Comparison of ENCODE assay signal across 8 mouse cellular contexts in the genomic region with DNA sequence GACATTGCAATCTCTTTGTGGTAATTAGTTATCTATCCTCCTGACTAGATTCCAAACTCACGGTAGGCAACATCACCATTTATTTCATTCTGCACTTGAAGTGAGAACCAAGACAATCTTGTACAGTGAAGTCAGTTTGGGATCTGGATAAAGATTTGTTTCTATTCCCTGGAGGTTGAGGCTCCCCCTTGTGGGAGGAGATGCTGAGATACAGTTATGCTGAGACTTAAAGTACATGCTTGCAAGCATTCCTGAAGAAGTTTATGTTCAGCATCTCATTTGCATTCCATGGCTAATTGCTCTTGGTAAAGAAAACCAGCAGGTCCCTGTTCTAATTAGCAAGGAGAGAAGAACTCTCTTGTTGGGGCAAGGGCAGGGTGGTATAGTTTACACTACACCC.
DNase-seq lines count a peak whose midpoint lies in the region; ATAC-seq and TF ChIP-seq lines count a peak whose summit lies in the region.
"Had no signal": no experiment of that assay in that cellular context is flagged by ENCODE, and none has a peak within 500 bp of the region (broad histone marks: within the 10 kb centered on the region; RNA-seq: fewer than 3 reads in every experiment).

No protein-coding gene starts in this region.

- no peak overlapping the region for H3K4me2 ChIP-seq in kidney, postnatal 0 days (ENCODE audit: low read length)
- no peak overlapping the region for H3K4me2 ChIP-seq in kidney, embryonic 14.5 days (replicated peaks; ENCODE audit: low read depth, low read length)

- H3K9me3 ChIP-seq in kidney, postnatal 0 days (replicated peaks; ENCODE audit: low read length): no peaks in the 10 kb centered on the region
- no peaks in the 10 kb centered on the region for H3K9me3 ChIP-seq in kidney, embryonic 14.5 days (ENCODE audit: control insufficient read depth, low read length)

- H3K9ac ChIP-seq in kidney, postnatal 0 days (ENCODE audit: low read depth, low read length): no peak overlapping the region
- no peak overlapping the region for H3K9ac ChIP-seq in kidney, embryonic 14.5 days (ENCODE audit: low read depth, low read length)

- H3K36me3 ChIP-seq in kidney, postnatal 0 days (ENCODE audit: insufficient read depth, low read length): no peaks in the 10 kb centered on the region
- no peaks in the 10 kb centered on the region for H3K36me3 ChIP-seq in kidney, embryonic 14.5 days (ENCODE audit: control insufficient read depth, insufficient read depth, low read length)

- H3K27ac ChIP-seq in kidney, postnatal 0 days: no peak overlapping the region
- H3K27ac ChIP-seq in kidney, embryonic 14.5 days (ENCODE audit: low read depth, low read length): no peak overlapping the region

- intact Hi-C loops in left cerebral cortex, postnatal 14 days (cut with DNase I): loop anchor here (2.0 to 5.0 kb wide), 2 partner anchors 187 to 404 kb away; no protein-coding TSS in a partner anchor
- intact Hi-C loops in gastrocnemius, postnatal 36 days (cut with DNase I): no loop called here

- TF ChIP-seq CTCF in kidney, postnatal 0 days (IDR thresholded peaks at IDR 0.05; ENCODE audit: low read depth): peak; percentile 71

- 75% methylated on average over 1 of the region's 1 CpGs for WGBS in kidney, postnatal 0 days
- WGBS in kidney, embryonic 14.5 days: 66% methylated on average over 1 of the region's 1 CpGs

- H3K27me3 ChIP-seq in kidney, postnatal 0 days (ENCODE audit: insufficient read depth, low read length): no peaks in the 10 kb centered on the region
- no peaks in the 10 kb centered on the region for H3K27me3 ChIP-seq in kidney, embryonic 14.5 days (ENCODE audit: control insufficient read depth, insufficient read depth, low read length)

- peak; percentile 62 for DNase-seq in kidney, postnatal 0 days (ENCODE audit: low spot score)
- peak; percentile 78 for DNase-seq in brain, adult 2 months (ENCODE audit: low read depth, low spot score)
- peak; percentile 7 for DNase-seq in embryo, embryonic 9.5 days (ENCODE audit: extremely low spot score)
- peak; percentile 76 to 78 for DNase-seq in left cerebral cortex, postnatal 14 days (ENCODE audit: low spot score in 2 of 2)
- no peak for DNase-seq in ovary, postnatal 10 days (ENCODE audit: low spot score)
- DNase-seq in gastrocnemius, postnatal 36 days: no peak
- DNase-seq: liver had no signal

- H3K4me1 ChIP-seq in kidney, postnatal 0 days (replicated peaks; ENCODE audit: insufficient read depth, low read length): no peaks in the 10 kb centered on the region
- no peaks in the 10 kb centered on the region for H3K4me1 ChIP-seq in kidney, embryonic 14.5 days (ENCODE audit: control insufficient read depth, insufficient read depth, low read length)

- no peak for ATAC-seq in kidney, postnatal 0 days (replicated peaks; ENCODE audit: low FRiP score, low read depth)
- ATAC-seq in kidney, embryonic 14.5 days (ENCODE audit: low FRiP score, low TSS enrichment): no peak

- no peak overlapping the region for H3K4me3 ChIP-seq in kidney, postnatal 0 days (replicated peaks; ENCODE audit: low read depth, low read length)
- no peak overlapping the region for H3K4me3 ChIP-seq in kidney, embryonic 14.5 days (ENCODE audit: low read length)

Comparison
In these comparisons a context has a peak if more than half of its experiments do, and no peak if none do; other contexts are left out.
1. DNase-seq: peak in kidney, postnatal 0 days (single experiment), brain, adult 2 months (single experiment), embryo, embryonic 9.5 days (single experiment) and left cerebral cortex, postnatal 14 days (2 of 2); none in ovary, postnatal 10 days (single experiment) and gastrocnemius, postnatal 36 days (0 of 2).